Mouse (Mus musculus) cerebellum, adult 8-10 months (tissue): ENCODE results near the gene Pofut2.

Experiments
- DNase-seq: peaks from one replicate; pipeline ENCODE4 v3.0.0; 2022

Gene Pofut2

GRCm38 (mm10) chr10:77231861-77232755 is 26.9 kb upstream of the Pofut2 start:
- DNase-seq: no peak

DNA sequence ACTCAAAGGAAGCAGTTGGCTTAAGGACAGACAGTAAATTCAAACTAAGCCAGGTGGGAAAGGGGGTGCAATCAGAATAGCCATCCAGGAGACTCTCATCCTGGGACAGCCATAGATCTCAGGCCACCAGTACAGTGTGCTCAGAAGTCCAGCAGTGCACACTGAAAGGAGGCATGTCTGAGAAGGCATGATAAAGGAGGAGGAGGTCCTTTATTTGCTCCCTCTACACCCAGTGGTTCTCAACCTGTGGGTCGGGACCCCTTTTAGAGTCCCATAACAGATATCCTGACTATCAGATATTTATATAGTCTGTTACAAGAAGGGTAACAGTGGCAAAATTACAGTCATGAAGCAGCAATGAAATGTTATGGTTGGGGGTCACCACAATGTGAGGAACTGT is 25.8 kb upstream of the Pofut2 start:
- no peak for DNase-seq

GRCm38 (mm10) chr10:77234991-77235616 is 23.9 kb upstream of the Pofut2 start:
- no peak for DNase-seq

DNA sequence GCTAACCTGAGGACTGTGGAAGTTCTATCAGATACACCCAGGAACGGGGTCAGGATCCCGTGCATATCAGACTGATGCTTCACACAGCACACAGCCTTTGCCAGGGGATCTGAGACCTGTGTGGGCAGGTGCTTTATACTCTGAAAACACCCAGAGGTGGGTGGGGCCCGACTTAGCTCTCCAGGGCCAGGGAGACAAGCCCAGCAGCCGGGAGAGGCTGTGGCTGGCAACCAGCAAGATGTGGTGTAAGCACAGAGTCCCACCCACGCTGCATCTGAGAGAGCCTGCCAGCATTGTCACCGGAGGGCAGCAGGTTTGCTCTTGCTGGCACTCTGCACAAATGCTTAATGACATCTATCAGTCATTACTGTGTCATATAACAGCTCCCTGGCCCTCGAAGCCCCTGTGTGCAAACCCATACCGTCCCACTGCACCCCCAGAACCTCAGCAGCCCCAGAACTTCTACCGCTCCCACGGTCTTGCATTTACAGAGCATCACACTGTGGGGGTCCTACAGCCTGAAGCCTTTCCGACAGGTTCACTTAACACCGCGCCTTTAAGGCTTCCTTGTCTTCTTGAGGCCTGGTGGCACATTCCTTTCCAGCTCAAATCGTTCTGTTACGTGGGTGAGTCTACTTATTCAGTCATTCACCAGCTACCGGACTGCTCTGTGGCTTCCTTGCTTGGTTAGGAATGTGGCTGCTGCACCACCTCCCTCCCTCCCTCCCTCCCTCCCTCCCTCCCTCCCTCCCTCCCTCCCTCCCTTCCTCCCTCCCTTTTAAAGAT is 21.0 kb upstream of the Pofut2 start:
- DNase-seq: no peak

GRCm38 (mm10) chr10:77240764-77241163 is 18.3 kb upstream of the Pofut2 start:
- DNase-seq: no peak

GRCm38 (mm10) chr10:77242396-77242795 is 16.6 kb upstream of the Pofut2 start:
- DNase-seq: no peak

DNA sequence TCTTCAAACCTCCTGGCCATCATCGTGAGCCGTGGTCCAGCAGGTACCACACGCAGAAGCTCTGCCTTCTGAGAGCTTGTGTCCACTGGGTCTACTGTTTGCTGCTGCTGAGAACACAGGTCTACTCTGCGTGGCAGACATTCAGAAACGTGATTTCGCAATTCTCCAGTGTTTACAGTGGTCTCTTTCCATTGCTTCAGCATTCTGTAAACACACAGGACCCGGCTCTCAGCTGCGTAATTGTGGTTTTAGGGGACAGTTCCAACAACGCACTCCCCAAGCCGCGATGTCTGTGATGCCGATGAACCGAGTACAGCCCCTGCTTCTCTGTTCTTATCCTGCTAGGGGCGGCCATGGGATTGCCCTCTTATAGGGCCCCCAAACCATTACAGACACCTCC is 16.1 kb upstream of the Pofut2 start:
- DNase-seq: no peak

DNA sequence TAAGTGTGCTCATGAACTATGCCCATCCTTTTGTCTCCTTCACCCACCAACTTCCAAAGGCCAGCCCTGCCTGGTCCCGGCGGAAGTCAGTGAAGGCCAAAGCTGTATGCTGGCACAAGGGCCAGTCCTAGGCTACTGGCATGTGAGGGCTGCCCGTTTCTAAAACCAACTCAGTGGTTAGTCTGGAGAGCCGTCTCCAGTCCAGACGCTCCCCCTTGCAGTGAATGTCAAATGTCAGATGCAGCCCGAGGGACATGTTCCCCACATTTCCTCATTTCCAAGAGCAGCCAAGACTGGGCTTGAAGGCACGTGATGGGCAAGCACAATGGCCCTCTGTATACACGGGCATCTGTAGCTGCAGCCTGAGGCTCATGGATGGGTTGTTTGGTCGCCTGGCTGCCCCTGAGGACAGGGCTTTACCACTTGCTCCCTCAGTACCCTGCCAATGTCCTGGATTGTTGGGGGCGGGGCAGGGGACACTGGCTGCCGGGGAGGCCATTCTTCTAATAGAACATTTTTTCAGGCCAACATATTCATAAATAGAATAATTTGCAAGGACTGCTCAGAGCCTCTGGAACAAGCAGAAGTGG is 15.4 kb upstream of the Pofut2 start:
- no peak for DNase-seq

DNA sequence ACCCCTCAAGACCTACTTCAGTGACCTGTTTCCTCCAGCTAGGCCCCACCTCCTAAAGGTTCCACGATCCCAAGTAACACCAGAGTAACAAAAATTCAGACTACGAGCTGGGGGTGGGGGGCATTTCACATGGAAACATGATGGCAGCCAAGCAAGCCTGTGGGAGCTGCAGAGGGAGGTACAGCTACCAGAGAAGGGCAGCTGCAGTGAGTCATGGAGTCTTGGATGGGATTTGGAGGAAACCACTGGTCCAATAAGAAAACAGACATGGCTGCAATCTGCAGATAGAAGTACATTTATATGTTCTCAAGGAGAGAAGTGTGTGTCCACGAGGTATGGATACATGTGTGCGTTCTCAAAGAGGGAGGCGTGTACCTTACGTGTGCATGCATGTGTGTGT is 14.2 kb upstream of the Pofut2 start:
- DNase-seq: no peak

DNA sequence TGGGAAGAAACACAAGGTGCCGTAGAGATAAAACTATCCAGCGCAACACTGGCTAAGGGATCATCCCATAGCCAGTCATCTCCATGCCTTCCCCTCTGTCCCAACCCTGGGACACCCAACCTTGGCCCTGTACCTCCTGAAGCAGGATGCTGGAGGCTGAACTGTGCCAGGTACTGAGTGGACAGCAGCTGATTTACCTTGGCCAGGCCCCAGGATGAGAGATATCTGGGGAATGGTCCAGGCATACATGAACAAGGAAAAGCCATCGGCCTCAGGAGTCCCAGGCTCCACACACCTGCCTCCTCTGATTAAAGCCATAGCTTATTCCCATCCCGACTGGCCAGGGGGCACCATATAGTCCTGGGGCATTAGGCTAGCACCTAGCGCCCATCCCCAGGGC is 12.0 kb upstream of the Pofut2 start:
- no peak for DNase-seq

- DNase-seq: no peak
Observed at GRCm38 (mm10) chr10:77247707-77248106, 11.3 kb upstream of the Pofut2 start.

DNA sequence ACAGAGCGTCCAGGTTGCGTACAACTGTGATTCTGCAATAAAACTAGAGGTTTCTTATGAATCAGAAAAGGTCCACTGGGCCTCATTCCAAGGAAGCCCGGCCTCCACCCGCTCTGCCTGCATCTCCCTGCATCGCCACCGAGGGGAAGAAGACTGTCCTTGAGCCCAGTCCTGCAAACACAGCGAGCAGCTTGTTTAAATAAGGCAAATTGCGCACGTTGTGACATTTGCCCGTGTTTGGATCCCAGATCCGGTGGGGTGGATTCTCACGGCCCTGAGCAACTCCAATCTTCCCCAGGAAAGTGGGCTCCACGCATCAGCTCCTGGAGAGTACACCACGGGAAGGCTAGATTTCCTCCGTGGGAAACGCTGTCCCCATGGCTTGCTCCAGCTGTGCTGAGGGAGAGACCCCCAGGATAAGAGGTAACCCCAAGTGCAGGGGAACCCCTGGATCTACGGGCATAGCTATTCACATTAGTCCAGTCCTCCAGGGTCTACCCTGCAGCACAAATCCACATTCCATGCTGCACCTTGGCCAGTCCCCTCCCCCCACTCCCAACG is 7.7 kb upstream of the Pofut2 start:
- DNase-seq: peak; percentile 70

DNA sequence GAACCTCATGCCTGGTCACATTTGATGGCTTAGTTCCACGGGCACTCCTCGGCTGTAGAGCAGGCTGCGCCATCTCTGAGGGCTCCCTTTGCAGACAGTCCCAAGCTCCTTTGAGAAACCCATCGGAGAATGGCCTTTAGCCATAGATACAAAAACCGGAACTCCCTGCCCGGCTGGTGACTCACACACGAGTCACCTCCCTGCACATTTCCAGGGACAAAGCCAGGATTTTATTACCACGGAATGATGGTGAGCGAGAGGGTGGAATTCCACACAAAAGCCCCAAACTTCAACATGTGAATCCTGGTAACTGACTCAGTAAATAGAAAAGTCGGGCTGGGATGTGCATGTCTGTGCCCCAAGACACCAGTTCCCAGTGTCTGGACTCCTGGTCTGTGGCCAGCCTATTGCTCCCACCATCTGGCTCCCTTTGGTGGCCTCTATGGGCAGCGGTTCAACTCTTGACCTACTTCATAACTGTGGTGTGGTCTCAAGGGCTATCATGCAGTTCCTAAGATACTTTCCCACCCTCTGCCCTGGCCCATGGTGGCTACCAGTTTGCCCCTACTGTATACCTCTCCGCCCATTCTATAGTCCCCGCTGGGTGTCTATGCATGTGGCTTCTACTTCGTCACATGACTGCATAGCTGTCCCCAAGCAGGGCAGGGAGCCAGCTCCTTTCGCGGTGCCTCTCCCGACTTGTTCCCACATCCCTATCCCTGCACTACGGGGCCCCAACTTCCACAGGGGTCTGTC is 7.1 kb upstream of the Pofut2 start:
- DNase-seq: peak; percentile 73

DNA sequence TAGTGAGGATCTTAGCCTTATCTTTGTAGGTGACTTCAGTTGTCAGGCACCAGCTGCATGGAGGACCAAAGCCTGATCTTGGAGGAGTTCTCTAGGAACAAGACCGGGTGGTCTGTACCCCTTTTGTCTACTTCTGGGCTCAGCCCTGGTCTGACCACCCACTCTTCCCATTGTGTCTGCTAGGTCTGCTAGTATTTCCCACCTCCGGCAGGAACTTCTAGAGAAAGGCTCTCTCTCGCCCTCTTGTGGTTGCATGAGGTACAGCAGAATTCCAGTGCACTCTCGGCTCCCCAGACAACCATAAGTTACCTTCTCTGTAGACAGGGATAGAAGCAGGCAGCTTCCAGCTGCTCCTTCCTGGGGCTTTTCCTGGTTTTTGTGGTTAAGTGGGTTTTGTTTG is 6.2 kb upstream of the Pofut2 start:
- peak; percentile 85 for DNase-seq

- peak; percentile 8 for DNase-seq
Observed at GRCm38 (mm10) chr10:77255231-77255630, 3.8 kb upstream of the Pofut2 start.

DNA sequence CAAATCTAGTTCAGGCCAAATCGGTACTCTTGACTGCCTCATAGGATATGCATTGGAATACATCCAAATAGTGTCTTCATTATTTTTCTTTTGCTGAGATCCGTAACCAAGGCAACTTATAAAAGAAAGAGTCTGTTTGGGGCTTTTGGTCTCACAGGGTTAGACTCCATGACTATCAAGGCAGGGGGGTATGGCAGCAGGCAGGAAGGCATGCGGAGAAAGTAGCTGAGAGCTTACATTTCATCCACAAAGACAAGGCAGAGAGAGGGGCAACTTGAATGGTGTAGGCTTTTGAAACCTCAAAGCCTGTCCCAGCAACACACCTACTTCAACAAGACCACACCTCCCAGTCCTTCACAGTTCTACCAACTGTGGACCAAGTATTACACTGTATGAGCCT is 3.3 kb upstream of the Pofut2 start:
- peak; percentile 3 for DNase-seq

- peak; percentile 9 for DNase-seq
Observed at GRCm38 (mm10) chr10:77258041-77258590, 902 bp upstream of the Pofut2 start.

DNA sequence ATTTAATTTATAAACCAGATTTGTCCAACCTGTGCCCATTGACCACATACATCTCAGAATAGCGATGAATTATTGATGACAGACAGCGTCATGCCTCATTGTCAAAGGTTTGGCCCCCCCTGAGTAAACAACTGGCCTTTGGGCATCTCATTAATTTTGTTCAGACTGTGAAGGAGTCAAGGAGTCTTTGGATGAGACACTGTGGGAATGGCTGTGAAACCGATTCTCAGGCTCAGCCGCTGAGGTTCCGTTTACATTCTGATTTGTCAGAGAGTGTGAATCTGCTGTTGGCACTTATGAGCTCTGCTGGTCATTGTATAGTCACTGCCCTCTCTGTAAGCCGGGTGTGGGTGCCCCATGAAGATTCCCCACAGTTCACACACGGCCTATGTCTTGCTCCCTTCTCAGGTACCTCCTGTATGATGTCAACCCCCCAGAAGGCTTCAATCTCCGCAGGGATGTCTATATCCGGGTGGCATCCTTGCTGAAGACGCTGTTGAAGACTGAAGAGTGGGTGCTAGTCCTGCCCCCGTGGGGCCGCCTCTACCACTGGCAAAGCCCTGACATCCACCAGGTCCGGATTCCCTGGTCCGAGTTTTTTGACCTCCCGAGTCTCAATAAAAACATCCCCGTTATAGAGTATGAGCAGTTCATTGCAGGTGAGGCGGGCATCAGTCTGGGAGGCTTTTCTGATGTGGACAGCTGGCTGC is 1.3 kb downstream of the Pofut2 start:
- DNase-seq: peak; percentile 13

- DNase-seq: no peak
Observed at GRCm38 (mm10) chr10:77266281-77266680, 7.3 kb downstream of the Pofut2 start.

GRCm38 (mm10) chr10:77267027-77267426 is 8.0 kb downstream of the Pofut2 start:
- no peak for DNase-seq

DNA sequence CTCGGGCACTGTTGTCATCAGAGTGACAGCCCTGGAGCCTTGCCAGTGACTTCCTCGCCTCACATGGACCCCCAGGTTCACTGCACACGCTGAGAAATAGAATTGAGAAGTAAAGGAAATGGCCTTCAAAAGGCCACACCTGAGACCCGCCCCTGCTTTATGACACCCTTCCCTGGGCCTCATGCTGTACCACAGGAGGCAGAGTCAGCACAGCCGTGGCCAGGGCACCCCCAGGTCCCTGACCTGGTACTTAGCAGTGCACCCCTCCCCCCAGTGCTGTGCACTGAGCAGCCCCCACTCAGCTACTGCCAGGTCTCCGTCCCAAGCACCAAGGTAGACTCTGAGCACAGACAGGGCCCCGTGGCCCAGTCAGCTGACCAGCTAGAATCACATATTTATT is 10.1 kb downstream of the Pofut2 start:
- no peak for DNase-seq
